ENCODE assay signal across 10 mouse cellular contexts in the genomic region with DNA sequence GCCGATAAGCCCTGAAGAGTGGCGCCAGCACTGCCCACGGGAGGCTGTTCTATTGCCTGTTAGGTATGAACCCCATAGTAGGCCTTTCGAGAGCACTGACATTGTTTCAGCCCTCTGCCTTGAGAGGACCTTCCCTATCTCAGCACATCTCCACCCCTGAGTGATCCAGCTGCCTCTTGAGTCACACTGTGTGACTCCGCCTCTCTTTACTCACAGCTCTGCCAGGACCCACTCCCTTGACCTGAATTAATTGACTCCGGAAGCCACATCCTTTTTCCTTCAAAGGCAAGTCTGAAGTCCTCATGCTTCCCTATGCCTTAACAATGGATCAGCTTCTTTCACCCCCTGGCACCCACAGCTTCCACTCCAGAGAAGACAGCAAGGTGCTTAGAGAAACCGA. TPM values are rescaled to one million over a fixed set of nuclear protein-coding genes. Genes with fewer than 3 reads are reported as not detected.
A peak's percentile ranks its signal among the peaks of the same experiment; 100 is the strongest.
DNase-seq lines count a peak whose midpoint lies in the region; ATAC-seq and TF ChIP-seq lines count a peak whose summit lies in the region.
"Had no signal": no experiment of that assay in that cellular context is flagged by ENCODE, and none has a peak within 500 bp of the region (broad histone marks: within the 10 kb centered on the region; RNA-seq: fewer than 3 reads in every experiment).

No protein-coding gene starts in this region.

- no peaks in the 10 kb centered on the region for H3K27me3 ChIP-seq in liver, postnatal 0 days (ENCODE audit: insufficient read depth, low read length)
- peaks cover 12% of the 10 kb centered on the region; the same call in 1 of the 2 replicates for H3K27me3 ChIP-seq in embryonic facial prominence, embryonic 10.5 days (replicated peaks; ENCODE audit: low read depth, poor library complexity, severe bottlenecking)
- H3K27me3 ChIP-seq in limb, embryonic 10.5 days (ENCODE audit: low read depth, poor library complexity, severe bottlenecking) = peaks cover 13% of the 10 kb centered on the region; the same call in 1 of the 2 replicates

- peak overlapping the region; percentile 27 for H3K4me2 ChIP-seq in liver, postnatal 0 days (ENCODE audit: low read depth, low read length)
- H3K4me2 ChIP-seq: hindbrain, embryonic 14.5 days had no signal

- no peak for ATAC-seq in liver, postnatal 0 days

- H3K36me3 ChIP-seq in liver, postnatal 0 days (replicated peaks; ENCODE audit: insufficient read depth, low read length) = peaks cover 5% of the 10 kb centered on the region; the same call in 1 of the 2 replicates
- H3K36me3 ChIP-seq in embryonic facial prominence, embryonic 10.5 days (replicated peaks) = peaks cover 22% of the 10 kb centered on the region
- peaks cover 18% of the 10 kb centered on the region for H3K36me3 ChIP-seq in limb, embryonic 10.5 days

- H3K27ac ChIP-seq in liver, postnatal 0 days (ENCODE audit: low read depth) = peak overlapping the region; percentile 98
- no peak overlapping the region for H3K27ac ChIP-seq in embryonic facial prominence, embryonic 10.5 days (replicated peaks)
- H3K27ac ChIP-seq in limb, embryonic 10.5 days = no peak overlapping the region
- H3K27ac ChIP-seq: forebrain, embryonic 10.5 days; hindbrain, embryonic 14.5 days had no signal

- H3K9me3 ChIP-seq in liver, postnatal 0 days (ENCODE audit: low read length) = no peaks in the 10 kb centered on the region
- H3K9me3 ChIP-seq in embryonic facial prominence, embryonic 10.5 days = no peaks in the 10 kb centered on the region
- no peaks in the 10 kb centered on the region for H3K9me3 ChIP-seq in limb, embryonic 10.5 days (replicated peaks)
- H3K9me3 ChIP-seq: forebrain, embryonic 10.5 days had no signal

- TF ChIP-seq CTCF in liver, postnatal 0 days (IDR thresholded peaks at IDR 0.05; ENCODE audit: low read depth) = no peak

- peaks cover 36% of the 10 kb centered on the region for H3K4me1 ChIP-seq in liver, postnatal 0 days (ENCODE audit: insufficient read depth)
- peaks cover 31% of the 10 kb centered on the region for H3K4me1 ChIP-seq in embryonic facial prominence, embryonic 10.5 days
- H3K4me1 ChIP-seq in limb, embryonic 10.5 days = peaks cover 20% of the 10 kb centered on the region

- 54% methylated on average over 7 of the region's 7 CpGs for WGBS in liver, postnatal 0 days (ENCODE audit: insufficient replicate concordance)
- WGBS in embryonic facial prominence, embryonic 10.5 days = 71% methylated on average over 7 of the region's 7 CpGs
- 68% methylated on average over 7 of the region's 7 CpGs for WGBS in limb, embryonic 10.5 days

- no peak overlapping the region for H3K4me3 ChIP-seq in liver, postnatal 0 days (ENCODE audit: low read depth, low read length)
- no peak overlapping the region for H3K4me3 ChIP-seq in embryonic facial prominence, embryonic 10.5 days
- H3K4me3 ChIP-seq in limb, embryonic 10.5 days = no peak overlapping the region
- H3K4me3 ChIP-seq: forebrain, embryonic 10.5 days had no signal

- peak; percentile 87 for DNase-seq in adrenal gland, adult 2 months
- DNase-seq in adrenal gland, adult 18-20 months (ENCODE audit: low spot score in 2 of 2) = no peak
- peak; percentile 46 for DNase-seq in A20 (ENCODE audit: low read depth, low spot score)
- DNase-seq in c-Kit-positive CD71-negative TER-119-negative erythroid progenitor cells, embryonic 14.5 days (ENCODE audit: low read depth) = peak; percentile 35
- DNase-seq in liver, postnatal 0 days = peak; percentile 18
- no peak for DNase-seq in embryonic facial prominence, embryonic 10.5 days (ENCODE audit: low spot score)
- no peak for DNase-seq in right cerebral cortex, postnatal 10 days (ENCODE audit: low spot score in 2 of 2)
- no peak for DNase-seq in limb, embryonic 10.5 days (ENCODE audit: low spot score)

- no peak overlapping the region for H3K9ac ChIP-seq in liver, postnatal 0 days (replicated peaks)
- H3K9ac ChIP-seq: hindbrain, embryonic 14.5 days had no signal

- no peak for TF ChIP-seq EP300 in liver, postnatal 0 days (IDR thresholded peaks at IDR 0.05; ENCODE audit: low read depth)

RNA-seq across cellular contexts. Expression of a gene that starts 4.6 kb away (rescaled TPM):
- total RNA-seq in adrenal gland, adult 2 months (2021) = 10 to 100 TPM; 23.4 to 25.2 TPM
- 31.1 and 46.9 TPM in 2 replicates for polyA plus RNA-seq in adrenal gland, adult 2 months (2012; rRNA removed)
- total RNA-seq in adrenal gland, adult 18-20 months (2021) = 10 to 100 TPM; 18.3 to 28.9 TPM
- 1.3 and 1.4 TPM in 2 replicates for polyA plus RNA-seq in liver, postnatal 0 days (2015; fragmentation: Nextera tagmentation; extraction: Ambion mirVana)
- polyA plus RNA-seq in embryonic facial prominence, embryonic 10.5 days (2016; fragmentation: Nextera tagmentation; extraction: Ambion mirVana) = 5.2 and 5.3 TPM in 2 replicates
- 4.8 and 5.7 TPM in 2 replicates for polyA plus RNA-seq in limb, embryonic 10.5 days (2016; fragmentation: Nextera tagmentation; extraction: Ambion mirVana)

RNA-seq across cellular contexts. Expression of a gene that starts 55.5 kb away (rescaled TPM):
- total RNA-seq in adrenal gland, adult 2 months (2021) = 10 to 100 TPM; 33.2 to 33.7 TPM
- polyA plus RNA-seq in adrenal gland, adult 2 months (2012; rRNA removed) = 1.5 and 3.2 TPM in 2 replicates
- 10 to 100 TPM; 30.8 to 42.7 TPM for total RNA-seq in adrenal gland, adult 18-20 months (2021)
- polyA plus RNA-seq in liver, postnatal 0 days (2015; fragmentation: Nextera tagmentation; extraction: Ambion mirVana) = 7.2 and 8.4 TPM in 2 replicates
- polyA plus RNA-seq in embryonic facial prominence, embryonic 10.5 days (2016; fragmentation: Nextera tagmentation; extraction: Ambion mirVana) = 73.0 and 73.7 TPM in 2 replicates
- polyA plus RNA-seq in limb, embryonic 10.5 days (2016; fragmentation: Nextera tagmentation; extraction: Ambion mirVana) = 72.4 and 73.2 TPM in 2 replicates

Comparison
In these comparisons a context has a peak if more than half of its experiments do, and no peak if none do; other contexts are left out.
1. DNase-seq: peak in adrenal gland, adult 2 months (single experiment), A20 (single experiment), c-Kit-positive CD71-negative TER-119-negative erythroid progenitor cells, embryonic 14.5 days (single experiment) and liver, postnatal 0 days (single experiment); none in adrenal gland, adult 18-20 months (0 of 2), embryonic facial prominence, embryonic 10.5 days (single experiment), right cerebral cortex, postnatal 10 days (0 of 2) and limb, embryonic 10.5 days (single experiment).